ENCODE assay signal across 11 mouse cellular contexts in genomic region chr16:38903020-38903419, GRCm38 (mm10). TPM values are rescaled to one million over a fixed set of nuclear protein-coding genes. Genes with fewer than 3 reads are reported as not detected.
A peak's percentile ranks its signal among the peaks of the same experiment; 100 is the strongest.
DNase-seq lines count a peak whose midpoint lies in the region; ATAC-seq and TF ChIP-seq lines count a peak whose summit lies in the region.
"Had no signal": no experiment of that assay in that cellular context is flagged by ENCODE, and none has a peak within 500 bp of the region (broad histone marks: within the 10 kb centered on the region; RNA-seq: fewer than 3 reads in every experiment).

No protein-coding gene starts in this region.

- H3K4me2 ChIP-seq in heart, postnatal 0 days (ENCODE audit: low read depth, low read length) = peak overlapping the region; percentile 100; the same call in 1 of the 2 replicates
- H3K4me2 ChIP-seq in forebrain, embryonic 15.5 days (replicated peaks) = peak overlapping the region; percentile 87
- H3K4me2 ChIP-seq in midbrain, embryonic 11.5 days = peak overlapping the region; percentile 82

- no peaks in the 10 kb centered on the region for H3K4me1 ChIP-seq in heart, postnatal 0 days (ENCODE audit: control insufficient read depth, insufficient read depth)
- H3K4me1 ChIP-seq in forebrain, embryonic 15.5 days = peaks cover 22% of the 10 kb centered on the region
- peaks cover 3% of the 10 kb centered on the region; the same call in 1 of the 2 replicates for H3K4me1 ChIP-seq in midbrain, embryonic 11.5 days (ENCODE audit: control insufficient read depth, insufficient read depth, low read length)

- intact Hi-C loops in left cerebral cortex, postnatal 25 days (cut with DNase I) = loop anchor here (2.0 kb wide), 4 partner anchors 44 to 150 kb away; no protein-coding TSS in a partner anchor

- ATAC-seq in heart, postnatal 0 days (ENCODE audit: insufficient read depth, low read depth) = no peak
- ATAC-seq in forebrain, embryonic 15.5 days (replicated peaks) = no peak
- no peak for ATAC-seq in midbrain, embryonic 11.5 days (ENCODE audit: low FRiP score)

- no peaks in the 10 kb centered on the region for H3K9me3 ChIP-seq in heart, postnatal 0 days (replicated peaks; ENCODE audit: control insufficient read depth, low read length)
- no peaks in the 10 kb centered on the region for H3K9me3 ChIP-seq in forebrain, embryonic 15.5 days
- H3K9me3 ChIP-seq in midbrain, embryonic 11.5 days (ENCODE audit: control insufficient read depth, low read length) = no peaks in the 10 kb centered on the region

- no peak for TF ChIP-seq POLR2A in brain, embryonic 14.5 days (IDR thresholded peaks at IDR 0.05; ENCODE audit: borderline replicate concordance, extremely low read depth, insufficient read depth, insufficient read length, poor library complexity, severe bottlenecking)

- TF ChIP-seq CTCF in heart, postnatal 0 days (IDR thresholded peaks at IDR 0.05; ENCODE audit: low read depth) = no peak
- no peak for TF ChIP-seq CTCF in brain, embryonic 14.5 days (IDR thresholded peaks at IDR 0.05; ENCODE audit: borderline replicate concordance, extremely low read depth, insufficient read depth, insufficient read length)

- H3K36me3 ChIP-seq in heart, postnatal 0 days (replicated peaks; ENCODE audit: control insufficient read depth, insufficient read depth, low read length) = no peaks in the 10 kb centered on the region
- no peaks in the 10 kb centered on the region for H3K36me3 ChIP-seq in forebrain, embryonic 15.5 days
- no peaks in the 10 kb centered on the region for H3K36me3 ChIP-seq in midbrain, embryonic 11.5 days (ENCODE audit: control insufficient read depth, insufficient read depth, low read length)

- H3K27me3 ChIP-seq in heart, postnatal 0 days (ENCODE audit: control insufficient read depth, insufficient read depth, low read length) = peaks cover 51% of the 10 kb centered on the region
- H3K27me3 ChIP-seq in forebrain, embryonic 15.5 days = no peaks in the 10 kb centered on the region; the same call in 1 of the 2 replicates
- H3K27me3 ChIP-seq in midbrain, embryonic 11.5 days (ENCODE audit: control insufficient read depth, insufficient read depth, low read length) = peaks cover 3% of the 10 kb centered on the region; the same call in 1 of the 2 replicates

- H3K9ac ChIP-seq in heart, postnatal 0 days (replicated peaks; ENCODE audit: low read depth, low read length) = no peak overlapping the region
- H3K9ac ChIP-seq in forebrain, embryonic 15.5 days (replicated peaks) = no peak overlapping the region
- no peak overlapping the region; the same call in 1 of the 2 replicates for H3K9ac ChIP-seq in midbrain, embryonic 11.5 days (ENCODE audit: low read length)

- H3K4me3 ChIP-seq in heart, postnatal 0 days (ENCODE audit: low read depth, low read length) = peak overlapping the region; percentile 77
- H3K4me3 ChIP-seq in forebrain, embryonic 15.5 days = peak overlapping the region; percentile 85
- peak overlapping the region; percentile 62; the same call in 1 of the 2 replicates for H3K4me3 ChIP-seq in midbrain, embryonic 11.5 days (ENCODE audit: low read depth, low read length)

- no peak for TF ChIP-seq EP300 in heart, postnatal 0 days (IDR thresholded peaks at IDR 0.05; ENCODE audit: low read depth)

- DNase-seq in heart, postnatal 0 days (ENCODE audit: low spot score) = no peak
- DNase-seq in heart, postnatal 4 days = no peak
- DNase-seq in brain, embryonic 14.5 days (ENCODE audit: low read depth) = peak; percentile 63
- DNase-seq in midbrain, embryonic 11.5 days (ENCODE audit: low spot score, missing footprints) = peak; percentile 88
- DNase-seq in frontal cortex, postnatal 36 days (ENCODE audit: low spot score in 2 of 2) = no peak
- DNase-seq in left cerebral cortex, postnatal 25 days (ENCODE audit: low spot score in 2 of 2) = no peak
- no peak for DNase-seq in adrenal gland, adult 8-10 months
- DNase-seq: cerebellum, postnatal 36 days; lung, postnatal 10 days; right cerebral cortex, postnatal 14 days had no signal

- H3K27ac ChIP-seq in heart, postnatal 0 days (ENCODE audit: low read depth) = no peak overlapping the region
- no peak overlapping the region for H3K27ac ChIP-seq in forebrain, embryonic 15.5 days (replicated peaks)
- no peak overlapping the region for H3K27ac ChIP-seq in midbrain, embryonic 11.5 days (ENCODE audit: low read depth, low read length)

- WGBS in heart, postnatal 0 days = 55% methylated on average over 4 of the region's 4 CpGs
- 16% methylated on average over 4 of the region's 4 CpGs for WGBS in forebrain, embryonic 15.5 days
- WGBS in midbrain, embryonic 11.5 days = 40% methylated on average over 4 of the region's 4 CpGs

RNA-seq across cellular contexts. Expression of gene Igsf11, which starts 10.5 kb away (rescaled TPM):
- total RNA-seq in heart, postnatal 0 days (2014; rRNA removed; ENCODE audit: low replicate concordance) = 0.19 and 2.6 TPM in 2 replicates
- 0.07 and 0.16 TPM in 2 replicates for polyA plus RNA-seq in heart, postnatal 0 days (2015; fragmentation: Nextera tagmentation; extraction: Ambion mirVana)
- under 1 TPM; 0.14 to 0.29 TPM for total RNA-seq in heart, postnatal 4 days (2021)
- 6.4 and 8.1 TPM in 2 replicates for polyA plus RNA-seq in brain, embryonic 14.5 days (2012; rRNA removed)
- 3.5 and 4.1 TPM in 2 replicates for polyA plus RNA-seq in forebrain, embryonic 15.5 days (2015; fragmentation: Nextera tagmentation; extraction: Ambion mirVana)
- 2.0 and 2.1 TPM in 2 replicates for polyA plus RNA-seq in midbrain, embryonic 11.5 days (2014; fragmentation: Nextera tagmentation; extraction: Ambion mirVana)
- total RNA-seq in left cerebral cortex, postnatal 25 days (2021) = 10 to 100 TPM; 38.3 to 46.5 TPM
- total RNA-seq in adrenal gland, adult 8-10 months (2022) = 10 to 100 TPM in 2 of 4 experiments, 1 to 10 TPM in 2; 3.4 to 21.5 (median 13.5) TPM

Comparison
In these comparisons a context has a peak if more than half of its experiments do, and no peak if none do; other contexts are left out.
1. DNase-seq: peak in brain, embryonic 14.5 days (single experiment) and midbrain, embryonic 11.5 days (single experiment); none in heart, postnatal 0 days (single experiment), heart, postnatal 4 days (single experiment), frontal cortex, postnatal 36 days (0 of 2), left cerebral cortex, postnatal 25 days (0 of 2) and adrenal gland, adult 8-10 months (single experiment).
2. Peak in every context shown above with its lines, with median percentiles within 50 percentile points of each other: H3K4me2 ChIP-seq and H3K4me3 ChIP-seq.